Mouse (Mus musculus) urinary bladder, adult 18-20 months (tissue): Measurements from ENCODE around the gene Btnl9.
"Not testable (repeated sequence)": the region's sequence is repeated elsewhere in the genome, so short reads cannot be mapped to it uniquely, and the experiment has no call there.

Experiments used
- DNase-seq, 2 experiments: peaks; one replicate each; pipeline ENCODE4 v3.0.0; 2022; ENCODE audit warnings: low spot score in 2 of 2, mixed read lengths in 2 of 2

Btnl9 gene

GRCm38 (mm10) chr11:49176047-49176779 lies 10.7 kb downstream of the Btnl9 start:
- not testable (repeated sequence) for DNase-seq

- DNase-seq: no peak
These were observed 11.6 kb downstream of the Btnl9 start for GRCm38 (mm10) chr11:49175345-49175744.

- DNase-seq: no peak
These were observed 16.4 kb downstream of the Btnl9 start for GRCm38 (mm10) chr11:49170576-49170975.

GRCm38 (mm10) chr11:49168839-49169611 lies 17.9 kb downstream of the Btnl9 start:
- DNase-seq: no peak

- no peak for DNase-seq
These were observed 29.8 kb downstream of the Btnl9 start for GRCm38 (mm10) chr11:49156821-49157814.

GRCm38 (mm10) chr11:49154077-49154476 lies 32.9 kb downstream of the Btnl9 start, which contains the start of gene Olfr1394:
TSS of gene Olfr1394 (plus strand) at chr11:49154377.
- no peak for DNase-seq

GRCm38 (mm10) chr11:49141974-49142373 lies 45.0 kb downstream of the Btnl9 start, which contains the start of gene Olfr1395:
TSS of gene Olfr1395 (plus strand) at chr11:49142274.
- no peak for DNase-seq

- DNase-seq: no peak
These were observed 62.8 kb downstream of the Btnl9 start for GRCm38 (mm10) chr11:49124169-49124568.

- no peak for DNase-seq
These were observed 67.3 kb downstream of the Btnl9 start for GRCm38 (mm10) chr11:49119635-49120034.
